Mouse (Mus musculus) right cerebral cortex, adult 18-20 months (tissue): ENCODE results near the gene Mfsd5.
A peak's percentile ranks its signal among the peaks of the same experiment; 100 is the strongest.

Source experiments
- DNase-seq: peaks from one replicate; pipeline ENCODE4 v3.0.0; 2022; ENCODE audit warnings: mixed read lengths

Gene Mfsd5

GRCm38 (mm10) chr15:102279092-102279782, at the start of gene Mfsd5:
Gene Mfsd5, plus strand, starts transcription at chr15:102279454.
- DNase-seq, result peak; percentile 89

- DNase-seq, result no peak
These were observed 48.6 kb upstream of the Mfsd5 start for GRCm38 (mm10) chr15:102230408-102231321.

- no peak for DNase-seq
These were observed 47.5 kb upstream of the Mfsd5 start, which contains the start of gene Itgb7 for GRCm38 (mm10) chr15:102231748-102232147. Gene Itgb7, minus strand, starts transcription at chr15:102231944.

GRCm38 (mm10) chr15:102232764-102233163, 46.5 kb upstream of the Mfsd5 start:
- DNase-seq, result no peak

GRCm38 (mm10) chr15:102233896-102234295, 45.4 kb upstream of the Mfsd5 start:
- DNase-seq, result no peak

GRCm38 (mm10) chr15:102235371-102236027, 43.8 kb upstream of the Mfsd5 start:
- DNase-seq, result no peak

- no peak for DNase-seq
These were observed 40.6 kb upstream of the Mfsd5 start for GRCm38 (mm10) chr15:102238543-102239259.

- peak; percentile 66 for DNase-seq
These were observed 40.0 kb upstream of the Mfsd5 start for GRCm38 (mm10) chr15:102239260-102239590.

- DNase-seq, result no peak
These were observed 39.4 kb upstream of the Mfsd5 start for GRCm38 (mm10) chr15:102239851-102240250.

GRCm38 (mm10) chr15:102240607-102241006, 38.6 kb upstream of the Mfsd5 start:
- no peak for DNase-seq

- DNase-seq, result no peak
These were observed 36.6 kb upstream of the Mfsd5 start for GRCm38 (mm10) chr15:102242404-102243228.

- DNase-seq, result no peak
These were observed 35.7 kb upstream of the Mfsd5 start for GRCm38 (mm10) chr15:102243229-102244190.

- DNase-seq, result no peak
These were observed 34.7 kb upstream of the Mfsd5 start for GRCm38 (mm10) chr15:102244306-102245191.

- no peak for DNase-seq
These were observed 33.8 kb upstream of the Mfsd5 start for GRCm38 (mm10) chr15:102245461-102245881.

- peak; percentile 84 for DNase-seq
These were observed 33.1 kb upstream of the Mfsd5 start for GRCm38 (mm10) chr15:102245891-102246741.

GRCm38 (mm10) chr15:102246866-102247251, 32.4 kb upstream of the Mfsd5 start:
- DNase-seq, result peak; percentile 91

- DNase-seq, result peak; percentile 42
These were observed 31.8 kb upstream of the Mfsd5 start for GRCm38 (mm10) chr15:102247252-102248130.
